ENCODE assay signal across 19 mouse cellular contexts in the genomic region with DNA sequence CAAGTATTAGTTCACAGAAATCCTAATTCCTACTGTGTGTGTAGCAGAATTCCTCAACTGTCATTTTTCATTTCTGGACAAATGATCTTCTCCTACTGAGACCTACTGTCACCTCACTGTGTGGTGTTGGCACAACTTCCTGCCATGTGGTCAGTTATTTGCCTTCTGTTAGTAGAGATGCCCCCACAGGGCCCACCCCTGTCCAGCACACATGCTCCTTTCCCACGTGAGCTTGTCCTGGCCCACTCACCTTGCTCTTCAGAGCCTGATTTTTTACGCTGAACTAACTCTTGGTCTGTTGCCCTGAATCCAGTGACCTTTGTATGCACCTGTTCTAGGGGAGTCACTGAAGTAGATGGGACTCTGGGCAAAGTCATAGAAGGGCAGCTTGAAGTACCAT. TPM values are rescaled to one million over a fixed set of nuclear protein-coding genes. Genes with fewer than 3 reads are reported as not detected.
A peak's percentile ranks its signal among the peaks of the same experiment; 100 is the strongest.
DNase-seq lines count a peak whose midpoint lies in the region.
"Had no signal": no experiment of that assay in that cellular context is flagged by ENCODE, and none has a peak within 500 bp of the region (broad histone marks: within the 10 kb centered on the region; RNA-seq: fewer than 3 reads in every experiment).

No protein-coding gene starts in this region.

- DNase-seq in kidney, adult 9 months: peak; percentile 3
- DNase-seq in kidney, adult 18-20 months: no peak
- DNase-seq in cerebellum, adult 11 months: peak; percentile 91
- DNase-seq in cerebellum, adult 9-10 months: peak; percentile 98
- peak; percentile 89 to 91 for DNase-seq in cerebellum, postnatal 36 days
- no peak for DNase-seq in gastrocnemius, postnatal 14 days
- DNase-seq in gastrocnemius, adult 18-20 months (ENCODE audit: low spot score): no peak
- DNase-seq: adrenal gland, postnatal 10 days; gastrocnemius, postnatal 10 days; heart, postnatal 14 days; layer of hippocampus, postnatal 36 days; liver; lung, adult 2 months; lung, postnatal 10 days; right cerebral cortex, adult 18-20 months; thymus, postnatal 4 days had no signal

- intact Hi-C loops in gastrocnemius, postnatal 14 days (cut with DNase I; ENCODE audit: low total_unique reads): no loop called here

RNA-seq across cellular contexts. Expression of a gene that starts 34.4 kb away (rescaled TPM):
- total RNA-seq in gastrocnemius, postnatal 14 days (2021): 1 to 10 TPM; 1.8 to 2.1 TPM
- under 1 TPM; 0.16 to 0.36 TPM for total RNA-seq in gastrocnemius, adult 18-20 months (2021)
- total RNA-seq: granulocyte monocyte progenitor cell, adult 5-6 weeks; MEL; neutrophil, adult 5-6 weeks had no signal

Comparison
In these comparisons a context has a peak if more than half of its experiments do, and no peak if none do; other contexts are left out.
1. DNase-seq: peak in kidney, adult 9 months (single experiment), cerebellum, adult 11 months (single experiment), cerebellum, adult 9-10 months (single experiment) and cerebellum, postnatal 36 days (2 of 2); none in kidney, adult 18-20 months (single experiment), gastrocnemius, postnatal 14 days (single experiment) and gastrocnemius, adult 18-20 months (single experiment).